Mouse (Mus musculus): ENCODE data around the gene Ccl1.

The Ccl1 gene

DNA sequence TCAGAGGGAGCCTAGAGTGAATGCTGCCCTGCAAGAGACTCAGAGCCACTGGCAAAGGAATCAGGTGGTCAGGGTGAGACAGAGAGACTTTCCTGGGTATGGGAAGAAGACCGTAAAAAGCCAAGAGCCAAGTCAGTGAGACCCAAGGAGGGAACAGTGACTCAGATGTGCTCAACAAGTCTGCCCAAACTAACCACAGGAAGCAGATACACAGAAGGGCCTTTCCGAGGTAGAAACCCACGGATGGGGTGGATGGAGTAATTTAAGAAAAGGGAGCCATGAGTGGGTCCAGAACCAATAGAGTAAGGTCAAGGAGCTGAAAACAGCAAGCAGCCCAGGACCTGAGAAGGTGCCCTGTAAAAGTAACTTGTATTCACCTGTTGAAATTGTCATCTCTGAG lies 101.8 kb downstream of the Ccl1 start:
- DNase-seq, result no peak

DNA sequence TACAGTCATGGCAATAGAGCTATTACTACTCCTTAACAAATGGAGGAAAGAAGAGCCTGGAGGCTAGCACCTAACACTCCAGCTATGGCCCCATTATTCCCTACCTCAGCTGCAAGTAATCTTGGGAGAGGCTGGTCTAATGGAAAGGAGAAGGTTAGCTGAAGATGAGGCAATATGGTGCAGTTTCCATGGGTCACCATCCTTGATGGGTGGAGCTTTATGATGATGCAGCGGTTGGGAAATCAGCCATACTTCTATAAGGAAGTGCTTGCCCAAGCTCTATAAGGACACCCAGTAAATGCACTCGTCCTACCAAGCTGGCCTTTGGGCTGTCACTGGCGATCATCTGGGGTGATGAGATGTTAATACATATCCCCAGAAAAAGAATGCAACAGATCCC lies 107.7 kb downstream of the Ccl1 start:
- DNase-seq, result no peak

DNA sequence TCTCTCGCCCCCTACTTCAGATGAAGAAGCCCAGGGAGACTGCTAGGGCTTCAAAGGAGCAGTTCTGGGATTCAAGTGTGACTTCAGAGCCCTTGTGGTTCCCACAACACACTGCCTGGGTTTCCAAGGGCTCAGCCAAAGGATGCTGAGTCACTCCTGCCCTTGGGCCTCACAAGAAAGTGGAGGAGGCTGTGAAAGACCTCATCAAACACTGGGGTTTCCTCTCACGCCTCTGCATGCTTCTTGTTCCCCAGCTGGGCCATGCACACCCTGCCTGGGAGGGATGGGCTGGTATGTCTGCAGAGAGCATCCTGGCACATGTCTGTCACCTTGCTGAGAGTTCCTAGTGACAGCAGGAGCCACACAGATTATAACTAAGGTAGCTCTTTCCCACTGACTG lies 110.5 kb downstream of the Ccl1 start:
- no peak for DNase-seq

DNA sequence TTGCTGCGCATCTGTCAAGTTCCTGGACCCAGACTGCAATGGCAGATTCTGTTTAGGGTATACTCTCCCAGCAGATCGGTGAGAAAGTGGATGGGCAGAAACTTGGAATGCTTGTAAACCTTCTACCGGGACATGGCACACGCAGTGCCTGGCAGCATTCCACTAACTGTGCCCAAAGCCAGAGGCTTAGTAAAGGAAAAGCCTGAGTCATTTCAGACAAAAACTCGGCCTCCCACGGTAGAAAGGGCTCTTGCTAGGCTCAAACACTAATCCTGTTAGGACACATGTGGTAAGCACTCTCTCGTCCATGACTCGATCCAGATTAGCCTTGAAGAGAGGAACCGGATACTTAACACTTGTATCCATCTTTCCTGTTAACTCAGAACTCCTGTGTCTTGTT lies 111.7 kb downstream of the Ccl1 start:
- DNase-seq, result no peak

DNA sequence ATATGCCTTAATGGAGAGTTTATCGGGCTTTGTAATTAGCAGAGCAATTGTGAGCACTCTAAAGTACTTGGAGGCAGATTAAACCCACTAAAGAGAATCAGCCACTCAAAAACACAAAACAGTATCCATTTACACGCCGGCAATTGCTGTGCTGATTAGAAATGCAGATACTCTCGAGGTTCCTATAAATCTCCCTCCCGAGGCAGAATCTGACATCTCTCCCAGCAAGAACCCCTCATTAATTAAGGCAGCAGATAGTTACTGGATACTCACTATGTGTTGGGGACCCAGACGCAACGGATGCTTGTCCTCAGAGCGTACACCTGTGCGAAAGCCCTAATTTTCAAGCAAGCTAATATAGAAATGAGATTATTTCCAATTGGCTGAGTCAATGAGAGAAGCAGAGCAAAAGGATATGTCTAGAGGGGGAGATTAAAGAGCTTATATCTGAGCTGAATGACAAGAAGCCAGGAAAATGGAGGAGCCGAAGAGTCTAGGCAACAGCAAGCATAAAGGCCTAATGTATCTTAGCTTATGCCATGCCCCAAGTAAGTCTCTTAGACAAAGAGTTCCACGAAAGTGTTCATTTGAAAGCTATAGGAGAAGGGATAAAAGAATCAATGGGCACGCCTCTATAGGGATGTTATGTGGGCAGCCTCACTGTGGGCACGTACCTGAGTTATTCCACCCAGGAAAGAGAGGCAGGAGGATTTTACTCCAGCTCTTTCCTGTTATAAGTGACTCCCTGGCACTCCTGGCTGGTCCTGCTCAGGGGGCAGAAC lies 115.5 kb downstream of the Ccl1 start:
- no peak for DNase-seq

DNA sequence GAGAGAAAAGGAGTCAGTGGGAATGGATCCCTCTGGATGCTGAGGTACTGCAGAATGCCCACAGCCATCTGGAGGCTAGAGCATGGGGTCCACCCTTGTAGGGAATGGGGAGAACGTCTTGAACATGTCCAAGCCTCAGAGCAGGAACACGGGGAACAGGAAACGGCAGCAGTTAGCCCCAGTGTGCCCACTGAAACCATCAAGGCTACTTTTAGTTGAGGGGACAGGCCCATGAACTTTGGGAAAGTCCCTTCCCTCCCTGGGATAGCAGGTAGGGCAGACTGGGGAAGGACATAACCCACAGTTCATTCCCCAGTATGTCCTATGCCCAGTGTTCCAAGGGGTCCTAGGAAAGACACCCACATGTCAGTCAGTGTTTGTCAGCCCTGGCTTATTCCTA lies 119.8 kb downstream of the Ccl1 start:
- no peak for DNase-seq

DNA sequence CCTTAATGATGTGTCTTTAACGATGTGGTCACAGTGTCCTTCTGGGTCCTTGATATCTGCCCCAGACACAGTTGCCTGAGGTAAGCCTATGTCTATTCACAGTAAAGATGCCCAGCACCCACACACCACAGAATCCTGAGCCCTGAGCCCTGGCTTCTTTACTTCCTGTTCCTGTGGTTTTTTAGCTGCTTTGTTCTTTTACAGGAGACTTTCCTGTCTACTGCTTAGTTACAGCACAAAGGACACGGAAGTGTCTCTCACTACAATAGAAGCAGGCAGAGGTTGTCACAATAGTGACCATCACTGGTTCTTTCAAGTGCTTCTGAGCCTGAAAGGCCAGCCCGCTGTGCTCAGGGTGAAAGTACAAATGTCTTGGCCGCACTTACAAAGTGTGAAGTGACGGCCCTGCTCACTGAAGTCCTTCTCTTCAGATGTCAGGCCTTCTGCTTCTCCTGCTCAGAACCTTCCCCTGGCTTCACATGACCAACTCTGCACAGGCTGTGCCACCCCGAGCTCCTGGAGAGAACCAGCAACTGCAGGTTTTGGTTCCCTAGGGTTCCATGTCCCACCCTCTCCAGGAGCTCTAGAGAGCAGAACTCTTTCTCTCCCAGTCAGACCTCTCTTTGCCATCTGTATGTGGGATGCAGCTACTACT lies 122.1 kb downstream of the Ccl1 start:
- DNase-seq, result no peak

DNA sequence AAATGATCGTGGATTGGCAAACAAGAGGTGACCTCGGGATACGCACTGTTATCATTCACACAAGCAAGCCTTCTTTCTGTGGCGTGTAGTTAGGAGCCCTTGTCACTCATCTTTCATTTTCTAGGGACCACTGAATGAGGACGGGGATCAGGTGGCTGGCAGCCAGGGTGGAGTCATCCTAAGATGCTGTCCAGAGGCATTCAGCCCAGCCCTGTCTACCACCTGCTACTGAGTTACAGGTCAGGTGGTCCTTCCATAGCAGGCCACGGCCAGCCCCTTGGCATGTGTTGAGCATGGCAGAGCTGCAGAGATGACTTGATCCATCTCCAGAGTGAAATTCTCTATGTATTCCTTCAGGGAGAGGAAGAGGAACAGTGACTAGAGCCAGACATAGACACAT lies 123.1 kb downstream of the Ccl1 start:
- DNase-seq, result no peak

DNA sequence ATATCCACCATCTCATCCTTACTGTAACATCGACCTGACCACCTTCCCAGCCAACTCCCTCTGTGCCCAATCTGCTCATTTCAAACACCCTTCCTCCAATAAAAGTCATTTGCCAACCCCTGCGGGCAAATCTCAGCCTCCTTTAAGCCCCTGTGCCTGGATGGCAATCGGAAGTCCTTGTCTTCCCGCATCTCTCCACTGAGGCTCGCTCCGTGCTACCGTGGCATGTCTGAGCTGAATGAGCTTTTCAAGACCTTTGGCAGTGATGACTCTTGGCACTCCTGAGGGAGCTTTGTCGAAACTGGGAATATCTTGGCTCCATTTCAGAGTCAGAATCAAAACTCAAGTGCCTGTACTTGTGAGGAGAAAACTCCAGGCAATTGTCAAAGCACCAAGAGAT lies 124.2 kb downstream of the Ccl1 start:
- no peak for DNase-seq

DNA sequence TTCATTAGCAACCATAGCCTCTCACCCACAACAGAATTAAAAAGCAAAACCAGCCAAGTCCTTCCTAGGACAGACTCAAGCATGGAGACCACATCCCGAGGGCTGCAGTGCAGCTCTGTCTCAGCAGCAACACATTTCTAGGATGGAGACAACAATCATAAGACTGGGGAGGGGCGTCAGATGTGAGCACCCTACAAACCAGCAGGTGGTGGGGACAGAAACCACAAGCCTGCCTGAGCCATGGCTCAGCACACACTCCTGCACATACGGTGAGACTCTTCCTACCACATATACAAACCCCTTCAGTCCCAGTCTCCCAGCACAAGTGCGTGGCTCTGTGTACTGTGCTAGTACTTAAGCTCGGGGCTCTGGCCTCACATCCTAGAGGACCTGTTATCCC lies 127.3 kb downstream of the Ccl1 start:
- DNase-seq, result no peak

DNA sequence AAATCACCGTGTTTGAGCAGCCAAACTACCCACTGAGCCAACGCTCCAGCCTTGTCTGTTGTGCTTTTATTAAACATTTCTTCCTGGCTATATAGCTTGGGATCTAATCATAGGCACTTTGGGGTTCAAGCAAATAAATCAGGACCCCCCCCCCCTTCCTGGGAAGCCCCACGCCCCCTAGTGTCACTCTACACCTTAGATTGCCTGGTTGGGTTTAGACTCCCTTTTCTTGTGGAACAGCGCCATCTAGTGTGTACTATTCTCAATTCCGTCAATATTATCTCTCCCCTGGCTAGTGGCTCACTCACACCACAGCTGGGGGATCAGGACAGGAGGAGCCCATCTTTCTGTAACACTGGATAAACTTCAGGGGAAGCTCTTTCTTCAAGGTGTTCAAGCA lies 127.8 kb downstream of the Ccl1 start:
- DNase-seq, result no peak

DNA sequence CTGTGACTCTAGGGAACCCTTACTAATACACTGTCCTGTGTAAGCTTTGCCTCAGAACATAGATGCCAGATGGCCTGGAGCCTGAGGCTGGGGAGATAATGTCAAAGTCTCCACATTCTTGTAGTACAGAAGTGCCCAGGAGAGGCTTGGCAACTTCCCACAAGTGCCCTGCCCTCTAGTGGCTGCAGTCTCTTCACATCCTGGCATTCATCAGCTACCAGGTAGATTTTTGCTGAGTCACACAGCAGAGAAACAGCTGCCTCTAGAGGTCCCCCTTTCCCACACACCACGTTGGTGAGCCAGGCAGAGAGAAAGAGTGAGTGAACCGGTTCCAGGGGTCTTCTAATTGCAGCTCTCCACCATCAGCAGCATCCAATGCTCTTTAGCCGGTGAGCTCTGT lies 130.7 kb downstream of the Ccl1 start:
- peak; percentile 11 for DNase-seq

DNA sequence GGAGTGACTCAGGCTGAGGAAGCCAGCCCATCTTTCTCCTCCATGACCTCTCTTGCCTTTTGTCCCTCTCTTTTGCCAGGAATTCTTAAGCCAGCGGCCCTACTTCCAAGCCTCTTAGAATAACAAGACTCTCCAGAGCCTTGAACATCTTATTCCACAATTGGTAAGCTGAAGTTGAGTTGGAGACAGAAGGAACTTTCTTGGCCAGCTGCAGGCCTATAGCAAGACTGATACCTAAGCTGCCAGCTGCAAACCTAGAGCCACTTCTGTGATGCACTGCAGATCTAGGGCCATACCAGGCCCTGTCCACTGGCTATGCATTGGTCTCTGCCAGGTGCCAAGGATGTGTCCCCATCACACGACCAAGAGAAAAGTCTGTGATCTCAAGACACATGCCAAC lies 132.0 kb downstream of the Ccl1 start:
- no peak for DNase-seq

DNA sequence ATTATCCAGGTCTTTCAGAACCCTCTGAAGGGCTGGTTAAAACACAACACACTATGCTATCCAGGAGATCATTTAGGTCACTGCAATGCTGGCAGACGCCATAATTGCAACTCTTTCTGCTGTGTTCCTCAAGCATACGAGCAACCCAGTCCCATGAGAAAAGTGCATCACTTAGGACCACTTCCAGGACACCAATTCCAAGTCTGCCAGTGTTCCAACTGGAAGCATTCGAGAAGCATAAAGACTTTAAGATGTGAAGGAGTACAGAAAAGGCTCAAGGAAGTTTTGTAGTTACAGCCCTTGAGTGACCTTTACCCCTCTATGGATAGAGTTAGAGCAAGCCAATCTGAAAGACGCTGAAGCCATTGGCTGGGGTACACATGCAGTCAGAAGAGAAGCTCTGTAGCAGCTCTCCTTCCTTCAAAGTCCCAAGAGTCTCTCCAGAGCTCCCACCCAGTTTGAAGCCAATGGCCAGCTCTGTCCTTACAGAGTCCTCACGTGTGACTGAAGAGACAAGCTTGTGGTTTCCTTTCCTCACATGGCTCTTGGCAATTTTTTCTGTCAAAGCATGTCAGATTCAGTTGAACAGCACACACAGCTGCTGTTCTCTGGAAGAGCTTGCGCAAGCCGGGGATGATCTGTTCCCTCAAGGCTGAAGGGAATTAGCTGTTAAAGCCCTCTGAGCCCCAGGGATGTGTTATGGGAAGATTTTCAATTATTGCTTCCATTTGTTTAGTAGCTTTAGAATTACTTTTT lies 134.0 kb downstream of the Ccl1 start:
- DNase-seq, result no peak

DNA sequence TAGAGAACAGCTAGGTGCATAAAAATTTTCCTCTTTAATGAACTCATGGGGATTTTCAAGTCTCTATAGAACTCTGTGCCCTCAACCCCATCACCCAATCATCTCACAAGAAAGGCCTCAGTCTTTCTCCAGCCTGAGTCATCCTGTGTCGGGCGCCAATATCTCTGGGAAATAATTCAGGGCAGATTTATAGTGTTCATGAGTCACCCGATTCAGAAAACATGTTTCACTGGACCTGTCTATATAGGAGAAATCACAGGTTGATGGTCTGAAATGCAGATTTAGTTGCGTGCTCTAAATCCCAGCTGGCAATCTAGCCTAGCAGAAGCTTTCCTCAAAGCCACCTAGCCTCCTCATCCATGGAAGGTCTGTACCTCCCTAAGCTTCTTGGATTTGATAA lies 136.0 kb downstream of the Ccl1 start:
- no peak for DNase-seq

DNA sequence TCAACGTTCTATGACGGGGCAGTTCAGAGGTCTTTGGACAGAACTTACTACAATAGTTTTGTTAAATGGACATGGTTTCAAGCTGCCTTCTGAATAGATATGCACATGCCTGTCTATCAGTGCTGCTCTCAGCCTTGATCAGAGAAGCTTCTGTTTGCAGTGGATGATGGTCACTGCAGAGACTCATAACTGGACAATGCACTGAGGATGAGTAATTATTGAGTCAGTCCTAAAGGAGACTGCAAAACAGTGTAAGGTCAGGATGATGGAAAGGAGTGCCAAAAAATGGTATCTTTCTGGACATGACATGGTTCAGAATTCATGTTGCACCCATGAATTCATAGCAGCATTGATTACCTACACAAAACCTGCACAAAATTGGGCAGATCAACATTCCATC lies 137.2 kb downstream of the Ccl1 start:
- no peak for DNase-seq

DNA sequence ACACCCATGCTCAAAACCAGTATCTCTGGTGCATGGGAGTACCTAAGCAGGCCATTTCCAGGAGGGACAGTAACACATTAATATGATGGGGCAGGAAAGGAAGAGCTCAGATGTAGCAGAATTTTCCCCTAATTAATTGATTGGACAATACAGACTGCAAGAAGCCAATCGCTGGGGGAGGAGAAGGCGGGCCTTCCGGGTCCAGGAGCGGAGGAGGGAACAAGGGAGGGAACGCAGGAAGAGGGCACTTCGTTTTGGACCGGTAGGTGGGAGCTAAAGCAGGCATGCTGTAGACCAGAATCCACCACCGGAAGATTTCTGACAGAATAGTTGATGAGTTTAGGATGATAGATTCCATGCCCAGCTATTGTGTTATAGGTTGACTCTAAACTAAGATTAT lies 142.2 kb downstream of the Ccl1 start:
- DNase-seq, result no peak

DNA sequence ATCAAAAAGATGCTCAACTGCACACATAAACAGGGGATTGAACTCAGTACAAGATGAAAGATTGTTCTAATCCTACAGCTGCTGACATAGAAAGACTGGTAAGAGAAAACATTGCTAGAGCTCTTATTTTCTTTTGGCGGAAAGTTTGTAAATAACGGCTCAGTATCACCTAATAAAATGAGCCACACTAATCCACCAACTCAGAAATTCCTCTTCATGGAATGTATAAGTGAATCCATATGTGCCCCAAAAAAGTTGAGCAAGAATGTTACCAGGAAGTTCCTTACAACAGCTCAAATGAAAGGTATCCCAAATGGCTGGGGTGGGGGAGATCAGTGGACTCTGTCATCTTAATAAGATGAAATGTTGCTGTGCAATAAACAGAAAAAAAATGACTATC lies 146.4 kb downstream of the Ccl1 start:
- DNase-seq, result no peak

DNA sequence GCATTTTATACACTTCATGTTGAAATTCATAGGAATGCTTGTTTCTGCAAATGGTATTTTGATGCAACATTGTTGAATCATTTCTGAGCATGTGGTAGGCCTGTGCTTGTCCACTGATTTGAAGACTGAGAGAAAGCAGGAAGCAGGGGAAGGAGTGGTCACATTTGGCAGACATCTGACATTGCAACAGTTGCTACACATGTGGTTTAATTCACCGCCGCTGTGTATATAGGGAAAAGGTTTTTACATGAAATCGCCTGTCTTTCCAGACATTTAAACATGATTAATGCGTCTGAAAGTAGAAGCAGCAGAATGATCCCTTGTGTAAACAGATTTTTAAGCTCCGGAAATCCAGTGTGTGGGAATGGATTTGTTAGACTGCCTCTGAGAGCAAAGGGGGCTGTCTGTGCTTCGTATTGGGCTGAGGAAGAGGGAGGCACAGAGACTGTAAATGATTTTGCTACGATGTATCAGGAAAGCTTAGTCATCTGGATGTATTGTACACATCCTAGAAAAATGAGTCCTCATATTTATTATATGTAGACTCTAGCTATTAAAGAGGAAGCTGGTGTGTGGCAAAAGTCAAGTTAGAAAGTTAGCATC lies 165.9 kb downstream of the Ccl1 start:
- no peak for DNase-seq

DNA sequence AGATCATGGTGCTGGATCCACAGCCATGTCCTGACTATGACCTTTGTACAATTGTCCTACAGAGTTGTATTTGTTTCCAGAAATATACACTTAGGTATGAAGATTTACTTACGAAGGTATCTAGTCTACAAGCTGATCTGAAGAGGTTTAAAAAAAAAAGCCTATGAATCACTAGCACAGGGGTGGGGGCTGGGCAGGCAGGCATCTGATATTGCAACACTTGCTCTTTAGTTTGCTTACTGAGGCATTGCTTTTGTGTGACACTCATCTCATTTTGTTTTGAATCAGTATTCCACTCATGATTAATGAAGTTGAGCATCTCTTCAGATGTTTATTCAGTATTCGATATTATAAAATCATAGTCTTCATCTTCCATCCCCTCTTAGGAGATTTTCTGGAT lies 169.3 kb downstream of the Ccl1 start:
- DNase-seq, result no peak

DNA sequence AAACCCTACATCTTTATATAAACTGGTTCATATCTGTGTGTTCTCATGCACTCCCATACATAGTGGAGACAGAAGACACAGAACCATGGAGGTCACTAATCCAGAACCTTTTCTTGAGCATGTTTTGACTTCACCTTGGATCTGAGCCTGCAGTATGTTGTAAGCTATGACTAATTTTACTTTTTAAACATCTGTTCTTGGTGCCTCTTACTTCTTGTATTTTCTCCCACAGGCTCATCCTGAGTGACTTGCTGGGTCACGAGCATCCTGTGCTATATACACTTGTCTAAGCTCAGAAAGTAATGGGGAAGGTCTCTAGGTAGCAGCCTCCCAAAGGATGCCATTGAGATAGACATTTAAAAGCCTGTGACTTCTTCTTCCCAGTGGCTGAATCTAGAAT lies 172.5 kb downstream of the Ccl1 start:
- no peak for DNase-seq
